Mouse (Mus musculus): ENCODE results near the gene Dnajc27.

GRCm38 (mm10) chr12:4076383-4076782 is 6.0 kb upstream of the Dnajc27 start:
- TF ChIP-seq CTCF (IDR thresholded peaks at IDR 0.05) = no peak
- no peak for TF ChIP-seq POLR2A (IDR thresholded peaks at IDR 0.05; ENCODE audit: insufficient read depth, low read depth, low read length)
